Mouse (Mus musculus) liver, postnatal 0 days (tissue): ENCODE results near the gene Fshr.

Source experiments
- CTCF ChIP-seq: sonication (generic); IDR thresholded peaks from 2 replicates; pipeline ENCODE4 v1.5.1; 2016; ENCODE audit warnings: antibody characterized with exemption, low read depth
- EP300 ChIP-seq: IDR thresholded peaks from 2 replicates; pipeline ENCODE4 v1.6.1; 2016; ENCODE audit warnings: antibody characterized with exemption, low read depth, mild to moderate bottlenecking

GRCm38 (mm10) chr17:89119250-89119649 lies 81.2 kb downstream of the Fshr start:
- TF ChIP-seq CTCF (no peak), EP300 (no peak)
